Mouse (Mus musculus): ENCODE results near the gene Mall. TPM values are rescaled to one million over a fixed set of nuclear protein-coding genes. Genes with fewer than 3 reads are reported as not detected.

The Mall gene
- total RNA-seq, 2 experiments from 2014 or later, result 2.2 to 4.9 TPM

Other genes with a start within 250 kb of the Mall start
- under 1 TPM; 0.21 to 0.43 TPM for gene Kcnip3, start 207.8 kb downstream of the Mall start, total RNA-seq (2021)
- gene Prom2, start 188.5 kb downstream of the Mall start, total RNA-seq (2021), result not detected
- 1 to 10 TPM; 2.0 to 3.0 TPM for gene Zfp661, start 142.8 kb downstream of the Mall start, total RNA-seq (2021)
- gene Mrps5, start 142.7 kb downstream of the Mall start, total RNA-seq (2021), result 10 to 100 TPM; 69.3 to 82.2 TPM
- 1 to 10 TPM; 1.6 to 1.9 TPM for gene Mal, start 73.2 kb downstream of the Mall start, total RNA-seq (2021)
- 10 to 100 TPM; 21.9 to 23.8 TPM for gene Nphp1, start 59.0 kb upstream of the Mall start, total RNA-seq (2021)
- 100 to 1,000 TPM; 121 to 130 TPM for gene Mtln, start 62.6 kb upstream of the Mall start, total RNA-seq (2021)
- not detected for gene Bub1, start 101.9 kb upstream of the Mall start, total RNA-seq (2021)
- under 1 TPM in 1 of 2 experiments, not detected in 1; 0.39 TPM for gene Acoxl, start 108.9 kb upstream of the Mall start, total RNA-seq (2021)